Mouse (Mus musculus) ES-Bruce4 (cell line): ENCODE results near the gene Ptk7. TPM values are rescaled to one million over a fixed set of nuclear protein-coding genes. Genes with fewer than 3 reads are reported as not detected.
"Not testable (repeated sequence)": the region's sequence is repeated elsewhere in the genome, so short reads cannot be mapped to it uniquely, and the experiment has no call there.

Experiments used
- H3K27ac ChIP-seq: 2 replicates; pipeline ENCODE4 v1.5.1; 2012; ENCODE audit warnings: low read length, inconsistent platforms; ENCODE audit not compliant: insufficient read depth
- H3K27me3 ChIP-seq: 2 replicates; pipeline ENCODE4 v1.6.1; 2012; ENCODE audit warnings: mild to moderate bottlenecking, low read length, inconsistent platforms; ENCODE audit not compliant: control insufficient read depth, poor library complexity, insufficient read depth, severe bottlenecking
- H3K36me3 ChIP-seq: 2 replicates; pipeline ENCODE4 v1.6.1; 2012; ENCODE audit warnings: inconsistent platforms, mild to moderate bottlenecking, low read length, moderate library complexity; ENCODE audit not compliant: control insufficient read depth, poor library complexity, insufficient read depth, severe bottlenecking
- H3K4me1 ChIP-seq: one replicate; pipeline ENCODE4 v1.8.1; 2011; ENCODE audit warnings: low read length; ENCODE audit not compliant: control insufficient read depth, insufficient read depth
- H3K4me3 ChIP-seq: 2 replicates; pipeline ENCODE4 v1.5.1; 2011; ENCODE audit warnings: low read depth, mild to moderate bottlenecking, low read length
- H3K9ac ChIP-seq: 2 replicates; pipeline ENCODE4 v1.6.1; 2012; ENCODE audit warnings: low read depth, mild to moderate bottlenecking, inconsistent platforms; ENCODE audit not compliant: poor library complexity, severe bottlenecking
- H3K9me3 ChIP-seq: replicated peaks from 2 replicates; pipeline ENCODE4 v1.6.1; 2012; ENCODE audit warnings: mild to moderate bottlenecking, low read length, inconsistent platforms; ENCODE audit not compliant: control insufficient read depth, poor library complexity, insufficient read depth, severe bottlenecking
- CTCF ChIP-seq: IDR thresholded peaks from one replicate; pipeline ENCODE4 v1.8.1; 2011; ENCODE audit warnings: low read depth, low read length
- EP300 ChIP-seq: IDR thresholded peaks from 2 replicates; pipeline ENCODE4 v1.6.1; 2011; ENCODE audit warnings: low read depth, low read length; ENCODE audit not compliant: insufficient read depth
- POLR2A ChIP-seq: IDR thresholded peaks from one replicate; pipeline ENCODE4 v1.8.1; 2011; ENCODE audit warnings: low read length; ENCODE audit not compliant: insufficient read depth
- polyA plus RNA-seq: library from polyadenylated mRNA; stranded (reverse); fragments of >200 nt; gene quantifications from 2 replicates; pipeline ENCODE4 v1.2.4, GENCODE M21; 2011; ENCODE audit warnings: low read depth; ENCODE audit not compliant: missing spikeins, insufficient read depth, insufficient read length

Ptk7 gene
- polyA plus RNA-seq, 1 experiment: 110 TPM

- peaks cover 26% of the 10 kb centered on the region for H3K36me3 ChIP-seq
- no peaks in the 10 kb centered on the region for H3K27me3 ChIP-seq
- no peak overlapping the region for H3K9ac ChIP-seq
- no peaks in the 10 kb centered on the region for H3K9me3 ChIP-seq
- no peak overlapping the region for H3K4me3 ChIP-seq
- peak; percentile 49 for TF ChIP-seq CTCF
- TF ChIP-seq EP300: no peak
- H3K27ac ChIP-seq: no peak overlapping the region
- no peaks in the 10 kb centered on the region for H3K4me1 ChIP-seq
These were observed 53.2 kb downstream of the Ptk7 start for GRCm38 (mm10) chr17:46576070-46576469.

- Histone ChIP-seq H3K9ac (no peak overlapping the region), H3K36me3 (peaks cover 26% of the 10 kb centered on the region), H3K27me3 (no peaks in the 10 kb centered on the region), H3K4me3 (no peak overlapping the region), H3K27ac (no peak overlapping the region), H3K9me3 (no peaks in the 10 kb centered on the region), H3K4me1 (no peaks in the 10 kb centered on the region)
- no peak for TF ChIP-seq CTCF
- TF ChIP-seq POLR2A: no peak
- TF ChIP-seq EP300: no peak
These were observed 54.8 kb downstream of the Ptk7 start for GRCm38 (mm10) chr17:46574535-46574934.

DNA sequence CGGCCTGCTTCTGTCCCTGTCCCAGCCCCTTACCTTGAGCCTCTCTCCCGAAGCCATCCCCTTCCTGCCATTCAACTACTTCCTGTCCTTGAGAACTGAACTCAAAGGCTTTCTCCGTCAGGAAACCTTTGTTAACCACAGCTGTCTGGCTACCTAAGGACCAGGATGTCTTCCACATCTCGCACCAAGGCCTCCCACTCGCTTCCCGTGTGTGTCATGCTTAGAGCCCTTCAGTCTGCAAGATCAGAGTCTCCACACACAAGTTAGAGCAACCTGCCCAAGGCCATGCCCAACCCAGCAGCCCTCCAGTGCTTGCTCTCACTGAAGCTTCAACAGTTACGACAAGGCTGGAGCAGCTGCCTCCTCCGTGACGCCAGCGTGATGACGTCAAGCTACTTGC, 58.3 kb downstream of the Ptk7 start:
- Histone ChIP-seq H3K36me3 (peaks cover 10% of the 10 kb centered on the region), H3K4me1 (no peaks in the 10 kb centered on the region), H3K9ac (no peak overlapping the region), H3K9me3 (no peaks in the 10 kb centered on the region), H3K27me3 (no peaks in the 10 kb centered on the region), H3K4me3 (no peak overlapping the region), H3K27ac (no peak overlapping the region)
- TF ChIP-seq EP300 (no peak), CTCF (no peak)

DNA sequence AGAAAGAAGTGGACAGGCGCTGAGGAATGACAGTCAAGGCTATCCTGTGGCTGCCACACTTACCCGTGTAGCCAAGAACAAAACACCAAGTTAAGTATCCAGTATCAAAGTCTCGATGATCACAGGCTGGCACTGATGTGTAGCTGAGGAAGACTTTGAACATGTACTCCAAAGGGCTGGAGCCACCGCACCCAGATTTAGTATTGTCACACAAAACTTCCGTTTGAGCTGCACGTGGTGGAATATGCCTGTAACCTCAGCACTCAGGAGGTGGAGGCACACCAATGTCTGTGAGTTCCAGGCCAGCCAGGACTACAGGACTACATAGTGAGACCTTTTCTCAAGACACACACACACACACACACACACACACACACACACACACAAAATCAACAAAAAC, 70.2 kb downstream of the Ptk7 start:
- Histone ChIP-seq H3K27ac (no peak overlapping the region), H3K36me3 (no peaks in the 10 kb centered on the region), H3K9me3 (no peaks in the 10 kb centered on the region), H3K4me1 (no peaks in the 10 kb centered on the region), H3K27me3 (no peaks in the 10 kb centered on the region), H3K9ac (no peak overlapping the region), H3K4me3 (no peak overlapping the region)
- TF ChIP-seq CTCF (no peak), EP300 (no peak), POLR2A (no peak)

DNA sequence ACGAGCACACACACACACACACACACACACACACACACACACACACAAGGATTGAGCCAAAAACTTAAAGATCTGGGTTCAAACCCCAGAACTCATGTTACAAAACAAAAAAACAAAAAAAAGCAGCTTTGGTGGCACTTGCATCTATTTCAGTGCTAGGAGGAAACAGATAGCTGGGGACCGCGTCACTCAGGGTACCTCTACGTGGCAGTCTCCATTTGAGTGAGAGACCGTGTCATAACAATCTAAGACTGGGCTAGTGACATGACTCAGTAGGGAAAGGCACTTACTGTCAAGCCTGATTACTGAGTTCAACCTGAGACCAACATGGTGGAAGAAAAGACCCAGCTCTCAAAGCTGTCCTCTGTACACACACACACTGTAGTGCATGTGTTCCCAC, 71.2 kb downstream of the Ptk7 start:
- H3K9ac ChIP-seq: no peak overlapping the region
- H3K36me3 ChIP-seq: no peaks in the 10 kb centered on the region
- H3K27me3 ChIP-seq: no peaks in the 10 kb centered on the region
- H3K4me3 ChIP-seq: no peak overlapping the region
- no peaks in the 10 kb centered on the region for H3K9me3 ChIP-seq
- TF ChIP-seq EP300 (no peak), POLR2A (no peak), CTCF (no peak)
- H3K4me1 ChIP-seq: peaks cover 3% of the 10 kb centered on the region
- no peak overlapping the region for H3K27ac ChIP-seq

- H3K27me3 ChIP-seq, H3K9ac ChIP-seq, H3K9me3 ChIP-seq, H3K4me1 ChIP-seq, H3K4me3 ChIP-seq, H3K27ac ChIP-seq, H3K36me3 ChIP-seq: not testable (repeated sequence)
These were observed 72.0 kb downstream of the Ptk7 start for GRCm38 (mm10) chr17:46557321-46557720.

- Histone ChIP-seq H3K27ac (0 out of 2 replicates have a peak overlapping the region, but pooled peaks have one; percentile 2), H3K9me3 (no peaks in the 10 kb centered on the region), H3K9ac (peak overlapping the region; percentile 19), H3K36me3 (no peaks in the 10 kb centered on the region), H3K4me3 (peak overlapping the region; percentile 72), H3K27me3 (no peaks in the 10 kb centered on the region), H3K4me1 (peaks cover 3% of the 10 kb centered on the region)
- TF ChIP-seq EP300 (no peak), CTCF (no peak), POLR2A (no peak)
These were observed 72.7 kb downstream of the Ptk7 start for GRCm38 (mm10) chr17:46556584-46556945.
